In genomic region chr3:102096366-102096765, GRCm38 (mm10) we compare ENCODE assay signal across 16 mouse cellular contexts. TPM values are rescaled to one million over a fixed set of nuclear protein-coding genes. Genes with fewer than 3 reads are reported as not detected.
"Had no signal": no experiment of that assay in that cellular context is flagged by ENCODE, and none has a peak within 500 bp of the region (broad histone marks: within the 10 kb centered on the region; RNA-seq: fewer than 3 reads in every experiment).

No protein-coding gene starts in this region.

- H3K9me3 ChIP-seq: limb, embryonic 10.5 days; liver, embryonic 15.5 days; midbrain, embryonic 13.5 days; neural tube, embryonic 12.5 days had no signal

- H3K4me2 ChIP-seq: liver, embryonic 11.5 days; liver, embryonic 15.5 days; midbrain, embryonic 13.5 days; neural tube, embryonic 12.5 days had no signal

- H3K9ac ChIP-seq: liver, embryonic 15.5 days; midbrain, embryonic 13.5 days; neural tube, embryonic 12.5 days had no signal

- H3K27me3 ChIP-seq: liver, embryonic 15.5 days; midbrain, embryonic 13.5 days; neural tube, embryonic 12.5 days had no signal

- H3K4me1 ChIP-seq: liver, embryonic 15.5 days; midbrain, embryonic 13.5 days; neural tube, embryonic 12.5 days had no signal

- H3K36me3 ChIP-seq: limb, embryonic 10.5 days; liver, embryonic 15.5 days; midbrain, embryonic 13.5 days; neural tube, embryonic 12.5 days had no signal

- H3K4me3 ChIP-seq: layer of hippocampus, adult 2 months; limb, embryonic 10.5 days; liver, embryonic 15.5 days; midbrain, embryonic 13.5 days; neural tube, embryonic 12.5 days had no signal

- DNase-seq: kidney, postnatal 10 days; kidney, postnatal 4 days; lung, adult 2 months; lung, postnatal 36 days; thymus, adult 2 months; thymus, postnatal 25 days had no signal

- ATAC-seq: lung, postnatal 0 days; midbrain, embryonic 13.5 days had no signal

- H3K27ac ChIP-seq: layer of hippocampus, adult 2 months; limb, embryonic 10.5 days; liver, embryonic 15.5 days; midbrain, embryonic 13.5 days; neural tube, embryonic 12.5 days had no signal

RNA-seq across cellular contexts. Expression of gene Casq2, which starts 10.2 kb away (rescaled TPM):
- total RNA-seq: megakaryocyte progenitor cell, adult 5-6 weeks; monocyte, adult 5-6 weeks; neutrophil, adult 5-6 weeks had no signal
